Mouse (Mus musculus): ENCODE measurements around the gene Cxcl15. TPM values are rescaled to one million over a fixed set of nuclear protein-coding genes. Genes with fewer than 3 reads are reported as not detected.
"Not testable (repeated sequence)": the region's sequence is repeated elsewhere in the genome, so short reads cannot be mapped to it uniquely, and the experiment has no call there.

Gene Cxcl15
- polyA plus RNA-seq, 2 experiments from 2014 or later: not detected

DNA sequence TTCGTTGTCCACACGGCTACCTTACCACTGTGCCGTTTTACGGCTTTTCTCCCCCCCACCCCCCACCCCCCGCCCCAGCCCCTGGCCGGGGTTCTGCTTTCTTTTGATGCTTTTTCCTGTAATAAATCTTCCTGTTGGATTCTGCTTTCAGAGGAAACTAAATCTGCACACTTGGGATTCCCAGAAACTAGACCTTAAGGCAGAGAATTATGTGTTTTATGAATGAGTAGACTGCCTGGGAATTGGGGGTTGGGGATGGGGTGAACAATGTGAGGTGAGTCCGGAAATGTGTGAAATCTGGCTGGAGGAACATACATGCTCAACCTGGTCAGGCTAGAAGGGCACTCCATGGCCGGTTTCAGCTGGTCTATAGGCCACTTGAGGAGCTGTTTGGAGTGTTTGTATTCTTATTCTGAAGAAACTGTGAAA, 4.2 kb upstream of the Cxcl15 start:
- no peak for ATAC-seq

DNA sequence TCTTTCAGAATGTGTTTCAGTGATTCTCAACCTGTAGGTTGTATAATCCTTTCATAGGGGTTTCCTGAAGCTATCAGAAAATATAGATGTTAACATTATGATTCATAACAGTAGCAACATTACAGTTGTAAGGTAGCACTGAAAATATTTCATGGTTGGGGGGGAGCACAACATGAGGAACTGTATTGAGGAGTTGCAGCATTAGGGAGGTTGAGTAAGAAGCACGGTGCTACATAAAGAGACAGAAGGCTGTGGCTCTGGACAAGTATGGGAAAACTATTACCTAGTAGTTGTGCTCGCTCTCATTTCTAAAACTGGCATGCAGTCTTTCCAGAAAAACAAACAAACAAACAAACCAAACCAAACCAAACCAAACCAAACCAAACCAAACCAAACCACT, 1.1 kb downstream of the Cxcl15 start:
- ATAC-seq: not testable (repeated sequence)

GRCm38 (mm10) chr5:90804574-90804973, 10.2 kb downstream of the Cxcl15 start:
- no peak for ATAC-seq

DNA sequence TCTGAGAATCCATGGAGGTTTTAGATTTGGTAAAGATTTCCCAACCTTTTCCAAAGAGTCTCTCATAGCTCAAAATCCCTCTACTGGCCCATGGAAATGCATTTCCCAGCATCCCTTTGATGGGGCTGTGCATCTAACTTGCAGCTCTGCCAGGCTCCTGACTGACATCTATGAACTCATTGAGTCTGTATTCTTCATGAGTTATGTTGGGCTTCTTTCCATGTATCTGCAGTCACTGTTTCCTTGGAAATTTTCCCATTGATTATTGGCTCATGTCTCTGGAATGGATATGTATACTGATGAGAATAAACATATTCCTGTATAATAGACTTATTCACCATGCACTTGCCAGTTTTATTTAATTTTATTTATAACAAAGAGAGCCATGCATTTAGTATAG, 11.7 kb downstream of the Cxcl15 start:
- ATAC-seq: no peak

- ATAC-seq: no peak
Observed at GRCm38 (mm10) chr5:90807176-90807950, 13.0 kb downstream of the Cxcl15 start.

- no peak for ATAC-seq
Observed at GRCm38 (mm10) chr5:90819756-90820155, 25.4 kb downstream of the Cxcl15 start.

DNA sequence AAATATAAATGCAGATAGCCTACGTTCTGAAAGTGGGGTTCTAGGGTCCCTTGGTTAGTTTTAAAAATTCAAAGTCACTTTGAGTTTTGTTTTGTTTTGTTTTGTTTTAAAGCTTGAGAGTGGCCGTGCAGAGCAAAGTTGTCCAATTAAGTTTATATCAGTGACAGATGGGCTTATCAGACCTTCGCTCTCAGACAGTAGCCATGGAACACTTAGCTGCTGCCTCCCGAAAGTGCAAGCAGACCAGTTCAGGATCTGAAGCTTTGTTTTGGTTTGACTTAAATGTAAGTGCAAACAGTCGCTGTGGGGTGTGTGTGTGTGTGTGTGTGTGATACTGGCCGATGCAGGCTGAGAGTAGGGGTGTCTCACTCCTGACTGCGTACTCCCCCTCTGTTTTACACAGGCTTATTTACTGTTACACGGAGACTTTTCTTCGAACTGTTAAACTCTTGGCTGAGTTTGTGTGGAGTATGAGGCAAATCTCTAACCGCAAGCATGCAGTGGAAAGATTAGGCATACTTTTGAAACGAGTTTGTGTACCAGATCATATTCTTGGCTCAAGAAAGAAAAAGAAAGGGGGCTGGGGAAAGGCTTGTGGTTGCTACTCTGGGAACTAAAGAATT, 37.9 kb downstream of the Cxcl15 start:
- no peak for ATAC-seq

GRCm38 (mm10) chr5:90832768-90833388, 38.5 kb downstream of the Cxcl15 start:
- ATAC-seq: no peak

DNA sequence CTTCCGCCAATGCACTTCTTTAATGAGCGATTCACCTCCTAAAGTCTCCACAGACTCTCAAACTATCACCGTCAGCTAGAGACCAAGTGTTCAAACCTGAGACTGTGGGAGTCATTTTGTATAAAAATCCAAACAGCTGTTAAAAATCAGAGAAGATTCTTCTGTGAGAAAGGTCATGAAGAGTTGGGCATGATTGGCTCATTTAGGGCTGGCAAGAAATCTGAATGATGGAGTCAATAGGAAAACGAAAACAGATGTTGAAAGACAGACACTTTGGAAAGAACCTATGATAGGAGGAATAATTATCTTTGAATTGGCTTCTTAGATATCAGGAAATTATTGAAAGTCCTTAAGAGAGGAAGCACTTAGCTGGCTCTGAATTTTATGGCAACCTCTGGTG, 40.1 kb downstream of the Cxcl15 start:
- ATAC-seq: no peak

GRCm38 (mm10) chr5:90838582-90838981, 44.2 kb downstream of the Cxcl15 start:
- ATAC-seq: no peak

GRCm38 (mm10) chr5:90840902-90841869, 46.9 kb downstream of the Cxcl15 start:
- ATAC-seq: no peak

DNA sequence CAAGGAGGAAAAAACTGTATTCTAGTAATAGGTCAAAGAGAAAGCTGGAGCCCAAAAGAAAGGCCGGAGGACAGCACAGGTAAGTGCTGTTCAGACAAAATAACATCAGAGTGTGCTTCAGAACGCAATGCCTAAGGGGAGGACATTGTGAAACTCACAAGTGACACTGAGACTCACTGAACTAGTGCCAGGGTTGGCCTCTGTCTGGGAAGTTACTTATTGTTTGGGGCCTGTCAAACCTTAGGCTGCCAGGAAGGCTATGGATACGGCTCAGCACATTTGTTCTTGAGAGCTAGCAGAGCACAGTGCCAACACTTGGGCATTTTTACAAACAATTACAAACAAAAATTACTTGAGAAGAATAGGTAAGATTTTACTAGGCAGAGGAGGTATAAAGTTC, 49.6 kb downstream of the Cxcl15 start:
- ATAC-seq: no peak

DNA sequence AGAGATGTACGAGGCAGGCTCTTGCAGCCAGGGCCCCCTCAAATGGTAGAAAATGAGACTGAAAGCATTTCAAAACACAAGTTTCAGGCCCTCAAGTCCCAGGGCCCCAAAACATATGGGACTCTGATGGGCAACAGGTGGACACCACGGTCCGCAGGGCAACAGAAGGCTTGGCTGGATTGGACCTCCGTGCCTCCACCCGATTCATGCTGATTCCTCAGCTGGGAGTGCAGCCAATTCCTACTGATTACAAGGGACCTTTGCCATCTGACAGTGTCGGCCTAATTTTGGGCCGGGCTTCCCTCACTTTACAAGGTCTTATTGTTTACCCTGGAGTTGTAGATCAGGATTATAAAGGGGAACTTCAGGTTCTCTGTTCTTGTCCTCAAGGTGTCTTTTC, 55.8 kb downstream of the Cxcl15 start:
- not testable (repeated sequence) for ATAC-seq

DNA sequence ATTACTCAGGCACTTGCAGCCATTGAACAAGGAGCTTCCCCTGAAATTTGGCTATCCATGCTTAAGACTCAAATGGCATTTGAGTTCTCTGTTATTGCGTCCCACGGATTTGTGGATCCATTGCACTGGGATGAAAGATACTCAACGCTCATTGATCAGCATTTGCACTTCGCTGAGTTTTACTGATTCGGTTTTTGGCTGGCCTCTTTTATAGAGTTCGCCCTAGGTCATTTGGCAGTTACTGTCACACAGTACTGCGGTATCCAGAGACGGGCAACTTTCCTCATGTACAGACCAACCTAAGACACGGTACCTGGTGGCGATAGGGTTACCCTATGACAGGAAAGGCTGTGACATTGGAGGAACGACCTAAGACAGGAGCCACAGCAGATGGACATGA, 57.1 kb downstream of the Cxcl15 start:
- ATAC-seq: not testable (repeated sequence)

Other genes starting within 250 kb of the Cxcl15 start
- gene 5830473C10Rik, start 233.4 kb upstream of the Cxcl15 start, polyA plus RNA-seq (2017; shearing (Covaris generic)): under 1 TPM in 1 of 2 experiments, not detected in 1; 0.16 TPM
- 1 to 10 TPM; 2.0 to 2.9 TPM for gene Rassf6, start 153.9 kb upstream of the Cxcl15 start, polyA plus RNA-seq (2017; shearing (Covaris generic))
- not detected for gene Cxcl5, start 35.2 kb upstream of the Cxcl15 start, polyA plus RNA-seq (2017; shearing (Covaris generic))
- not detected for gene Ppbp, start 26.0 kb upstream of the Cxcl15 start, polyA plus RNA-seq (2017; shearing (Covaris generic))
- gene Pf4, start 22.1 kb upstream of the Cxcl15 start, polyA plus RNA-seq (2017; shearing (Covaris generic)): not detected
- gene Cxcl3, start 8.4 kb upstream of the Cxcl15 start, polyA plus RNA-seq (2017; shearing (Covaris generic)): under 1 TPM in 1 of 2 experiments, not detected in 1; 0.44 TPM
- not detected for gene Cxcl1, start 96.7 kb downstream of the Cxcl15 start, polyA plus RNA-seq (2017; shearing (Covaris generic))
- gene Cxcl2, start 109.3 kb downstream of the Cxcl15 start, polyA plus RNA-seq (2017; shearing (Covaris generic)): 1 to 10 TPM; 1.5 to 2.9 TPM
- 1 to 10 TPM; 1.3 to 2.0 TPM for gene Mthfd2l, start 136.6 kb downstream of the Cxcl15 start, polyA plus RNA-seq (2017; shearing (Covaris generic))
- not detected for gene Epgn, start 232.9 kb downstream of the Cxcl15 start, polyA plus RNA-seq (2017; shearing (Covaris generic))